In genomic region chr7:17023701-17024100, GRCm38 (mm10) we compare ENCODE assay signal across 10 mouse cellular contexts. TPM values are rescaled to one million over a fixed set of nuclear protein-coding genes. Genes with fewer than 3 reads are reported as not detected.
A peak's percentile ranks its signal among the peaks of the same experiment; 100 is the strongest.
DNase-seq lines count a peak whose midpoint lies in the region; ATAC-seq and TF ChIP-seq lines count a peak whose summit lies in the region.
"Had no signal": no experiment of that assay in that cellular context is flagged by ENCODE, and none has a peak within 500 bp of the region (broad histone marks: within the 10 kb centered on the region; RNA-seq: fewer than 3 reads in every experiment).

No protein-coding gene starts in this region.

- 56% methylated on average over 4 of the region's 4 CpGs for WGBS in kidney, embryonic 16.5 days
- 41% methylated on average over 4 of the region's 4 CpGs for WGBS in bone marrow, adult 2 months
- 86% methylated on average over 4 of the region's 4 CpGs for WGBS in embryonic facial prominence, embryonic 10.5 days
- WGBS in liver, embryonic 13.5 days (ENCODE audit: insufficient replicate concordance) = 47% methylated on average over 4 of the region's 4 CpGs
- 81% methylated on average over 4 of the region's 4 CpGs for WGBS in hindbrain, embryonic 10.5 days

- no peak for TF ChIP-seq CTCF in bone marrow, adult 2 months (IDR thresholded peaks at IDR 0.05; ENCODE audit: control insufficient read depth, insufficient read depth, low read length)

- peaks cover 37% of the 10 kb centered on the region for H3K4me1 ChIP-seq in kidney, embryonic 16.5 days (ENCODE audit: insufficient read depth, low read length)
- H3K4me1 ChIP-seq in bone marrow, adult 2 months (ENCODE audit: control insufficient read depth, insufficient read depth, low read length) = peaks cover 15% of the 10 kb centered on the region
- peaks cover 40% of the 10 kb centered on the region for H3K4me1 ChIP-seq in embryonic facial prominence, embryonic 10.5 days
- H3K4me1 ChIP-seq in liver, embryonic 13.5 days (replicated peaks) = peaks cover 82% of the 10 kb centered on the region
- H3K4me1 ChIP-seq in hindbrain, embryonic 10.5 days (replicated peaks) = peaks cover 36% of the 10 kb centered on the region

- H3K9ac ChIP-seq in kidney, embryonic 16.5 days (replicated peaks; ENCODE audit: low read length) = peak overlapping the region; percentile 83; the same call in 1 of the 2 replicates
- peak overlapping the region; percentile 1; the same call in 1 of the 2 replicates for H3K9ac ChIP-seq in liver, embryonic 13.5 days
- H3K9ac ChIP-seq: forebrain, embryonic 15.5 days; neural tube, embryonic 15.5 days had no signal

- no peak overlapping the region; the same call in 1 of the 2 replicates for H3K4me2 ChIP-seq in kidney, embryonic 16.5 days (replicated peaks; ENCODE audit: low read depth, low read length)
- peak overlapping the region; percentile 81 for H3K4me2 ChIP-seq in liver, embryonic 13.5 days
- H3K4me2 ChIP-seq: forebrain, embryonic 15.5 days; neural tube, embryonic 15.5 days had no signal

- H3K36me3 ChIP-seq in kidney, embryonic 16.5 days (ENCODE audit: insufficient read depth, low read length) = peaks cover 37% of the 10 kb centered on the region
- peaks cover 73% of the 10 kb centered on the region for H3K36me3 ChIP-seq in embryonic facial prominence, embryonic 10.5 days (replicated peaks)
- H3K36me3 ChIP-seq in liver, embryonic 13.5 days = peaks cover 63% of the 10 kb centered on the region
- peaks cover 71% of the 10 kb centered on the region for H3K36me3 ChIP-seq in hindbrain, embryonic 10.5 days

- no peaks in the 10 kb centered on the region for H3K9me3 ChIP-seq in kidney, embryonic 16.5 days (ENCODE audit: low read length)
- no peaks in the 10 kb centered on the region for H3K9me3 ChIP-seq in embryonic facial prominence, embryonic 10.5 days
- no peaks in the 10 kb centered on the region for H3K9me3 ChIP-seq in liver, embryonic 13.5 days (replicated peaks)
- H3K9me3 ChIP-seq in hindbrain, embryonic 10.5 days = 0 out of 2 replicates have a peak, but pooled peaks cover 6% of the 10 kb centered on the region
- H3K9me3 ChIP-seq: forebrain, embryonic 15.5 days; neural tube, embryonic 15.5 days had no signal

- no peak for ATAC-seq in kidney, embryonic 16.5 days (ENCODE audit: low FRiP score, low TSS enrichment)
- ATAC-seq in liver, embryonic 13.5 days (ENCODE audit: low read depth) = no peak
- ATAC-seq: forebrain, embryonic 15.5 days had no signal

- no peak for TF ChIP-seq POLR2A in bone marrow, adult 2 months (IDR thresholded peaks at IDR 0.05; ENCODE audit: borderline replicate concordance, control insufficient read depth, low read depth, low read length)

- H3K4me3 ChIP-seq in kidney, embryonic 16.5 days (ENCODE audit: low read length) = no peak overlapping the region
- no peak overlapping the region for H3K4me3 ChIP-seq in bone marrow, adult 2 months (replicated peaks; ENCODE audit: control insufficient read depth, low read depth, low read length)
- peak overlapping the region; percentile 16; the same call in 1 of the 2 replicates for H3K4me3 ChIP-seq in embryonic facial prominence, embryonic 10.5 days
- H3K4me3 ChIP-seq in liver, embryonic 13.5 days (replicated peaks) = no peak overlapping the region
- no peak overlapping the region for H3K4me3 ChIP-seq in hindbrain, embryonic 10.5 days
- H3K4me3 ChIP-seq: forebrain, embryonic 15.5 days; neural tube, embryonic 15.5 days had no signal

- H3K27ac ChIP-seq in kidney, embryonic 16.5 days (ENCODE audit: low read length) = peak overlapping the region; percentile 84
- H3K27ac ChIP-seq in bone marrow, adult 2 months (ENCODE audit: control insufficient read depth, insufficient read depth, low read depth, low read length, poor library complexity) = 0 out of 2 replicates have a peak overlapping the region, but pooled peaks have one; percentile 17
- H3K27ac ChIP-seq in embryonic facial prominence, embryonic 10.5 days (replicated peaks) = 0 out of 2 replicates have a peak overlapping the region, but pooled peaks have one; percentile 3
- peak overlapping the region; percentile 56 for H3K27ac ChIP-seq in liver, embryonic 13.5 days
- H3K27ac ChIP-seq in hindbrain, embryonic 10.5 days = no peak overlapping the region
- H3K27ac ChIP-seq: forebrain, embryonic 15.5 days; neural tube, embryonic 15.5 days had no signal

- DNase-seq in kidney, postnatal 14 days = no peak
- no peak for DNase-seq in embryonic facial prominence, embryonic 10.5 days (ENCODE audit: low spot score)
- no peak for DNase-seq in liver, embryonic 13.5 days
- DNase-seq in T-cell, adult 2 months (ENCODE audit: low spot score) = no peak
- no peak for DNase-seq in hindbrain, embryonic 10.5 days (ENCODE audit: low spot score)
- DNase-seq: spleen, adult 18-20 months had no signal

- no peaks in the 10 kb centered on the region for H3K27me3 ChIP-seq in kidney, embryonic 16.5 days (ENCODE audit: insufficient read depth, low read length)
- no peaks in the 10 kb centered on the region for H3K27me3 ChIP-seq in embryonic facial prominence, embryonic 10.5 days (replicated peaks; ENCODE audit: low read depth, poor library complexity, severe bottlenecking)
- H3K27me3 ChIP-seq in liver, embryonic 13.5 days = no peaks in the 10 kb centered on the region
- H3K27me3 ChIP-seq in hindbrain, embryonic 10.5 days (ENCODE audit: insufficient read depth, poor library complexity, severe bottlenecking) = no peaks in the 10 kb centered on the region
- H3K27me3 ChIP-seq: forebrain, embryonic 15.5 days; neural tube, embryonic 15.5 days had no signal

RNA-seq across cellular contexts. Expression of gene Ppp5c, which starts 4.0 kb away (rescaled TPM):
- polyA plus RNA-seq in kidney, embryonic 16.5 days (2015; fragmentation: Nextera tagmentation; extraction: Ambion mirVana) = 122 and 125 TPM in 2 replicates
- polyA plus RNA-seq in bone marrow, adult 2 months (2011; ENCODE audit: insufficient read depth, insufficient read length, low replicate concordance, missing spikeins) = 30.6 and 70.5 TPM in 2 replicates
- polyA plus RNA-seq in embryonic facial prominence, embryonic 10.5 days (2016; fragmentation: Nextera tagmentation; extraction: Ambion mirVana) = 138 and 146 TPM in 2 replicates
- 54.0 and 61.1 TPM in 2 replicates for polyA plus RNA-seq in liver, embryonic 13.5 days (2015; fragmentation: Nextera tagmentation; extraction: Ambion mirVana)
- 126 and 136 TPM in 2 replicates for polyA plus RNA-seq in hindbrain, embryonic 10.5 days (2016; fragmentation: Nextera tagmentation; extraction: Ambion mirVana)

RNA-seq across cellular contexts. Expression of gene Ccdc8, which starts 31.2 kb away (rescaled TPM):
- 49.6 and 53.8 TPM in 2 replicates for polyA plus RNA-seq in kidney, embryonic 16.5 days (2015; fragmentation: Nextera tagmentation; extraction: Ambion mirVana)
- 1.4 and 2.5 TPM in 2 replicates for polyA plus RNA-seq in bone marrow, adult 2 months (2011; ENCODE audit: insufficient read depth, insufficient read length, low replicate concordance, missing spikeins)
- polyA plus RNA-seq in embryonic facial prominence, embryonic 10.5 days (2016; fragmentation: Nextera tagmentation; extraction: Ambion mirVana) = 10.5 and 11.9 TPM in 2 replicates
- 2.8 and 3.6 TPM in 2 replicates for polyA plus RNA-seq in liver, embryonic 13.5 days (2015; fragmentation: Nextera tagmentation; extraction: Ambion mirVana)
- 7.3 and 13.5 TPM in 2 replicates for polyA plus RNA-seq in hindbrain, embryonic 10.5 days (2016; fragmentation: Nextera tagmentation; extraction: Ambion mirVana)

RNA-seq across cellular contexts. Expression of gene Hif3a, which starts 38.5 kb away (rescaled TPM):
- 25.2 and 26.1 TPM in 2 replicates for polyA plus RNA-seq in kidney, embryonic 16.5 days (2015; fragmentation: Nextera tagmentation; extraction: Ambion mirVana)
- 1.8 and 3.3 TPM in 2 replicates for polyA plus RNA-seq in bone marrow, adult 2 months (2011; ENCODE audit: insufficient read depth, insufficient read length, low replicate concordance, missing spikeins)
- polyA plus RNA-seq in embryonic facial prominence, embryonic 10.5 days (2016; fragmentation: Nextera tagmentation; extraction: Ambion mirVana) = 5.6 and 5.7 TPM in 2 replicates
- polyA plus RNA-seq in liver, embryonic 13.5 days (2015; fragmentation: Nextera tagmentation; extraction: Ambion mirVana) = 12.6 and 14.8 TPM in 2 replicates
- 4.8 and 5.6 TPM in 2 replicates for polyA plus RNA-seq in hindbrain, embryonic 10.5 days (2016; fragmentation: Nextera tagmentation; extraction: Ambion mirVana)

RNA-seq across cellular contexts. Expression of gene Gm42372, which starts 40.8 kb away (rescaled TPM):
- 0.20 and 0.26 TPM in 2 replicates for polyA plus RNA-seq in kidney, embryonic 16.5 days (2015; fragmentation: Nextera tagmentation; extraction: Ambion mirVana)
- 0.77 and 1.9 TPM in 2 replicates for polyA plus RNA-seq in bone marrow, adult 2 months (2011; ENCODE audit: insufficient read depth, insufficient read length, low replicate concordance, missing spikeins)
- polyA plus RNA-seq in embryonic facial prominence, embryonic 10.5 days (2016; fragmentation: Nextera tagmentation; extraction: Ambion mirVana) = 0.59 and 0.86 TPM in 2 replicates
- 0.07 and 0.09 TPM in 2 replicates for polyA plus RNA-seq in liver, embryonic 13.5 days (2015; fragmentation: Nextera tagmentation; extraction: Ambion mirVana)
- polyA plus RNA-seq in hindbrain, embryonic 10.5 days (2016; fragmentation: Nextera tagmentation; extraction: Ambion mirVana) = 0.91 and 0.93 TPM in 2 replicates

RNA-seq across cellular contexts. Expression of gene Psg16, which starts 50.1 kb away (rescaled TPM):
- polyA plus RNA-seq in kidney, embryonic 16.5 days (2015; fragmentation: Nextera tagmentation; extraction: Ambion mirVana) = 0.19 TPM in 2 replicates
- 1.1 and 1.6 TPM in 2 replicates for polyA plus RNA-seq in bone marrow, adult 2 months (2011; ENCODE audit: insufficient read depth, insufficient read length, low replicate concordance, missing spikeins)
- 0.09 and 0.10 TPM in 2 replicates for polyA plus RNA-seq in embryonic facial prominence, embryonic 10.5 days (2016; fragmentation: Nextera tagmentation; extraction: Ambion mirVana)
- polyA plus RNA-seq in liver, embryonic 13.5 days (2015; fragmentation: Nextera tagmentation; extraction: Ambion mirVana) = 0.08 and 0.09 TPM in 2 replicates
- 0.07 and 0.20 TPM in 2 replicates for polyA plus RNA-seq in hindbrain, embryonic 10.5 days (2016; fragmentation: Nextera tagmentation; extraction: Ambion mirVana)
